Mouse (Mus musculus): ENCODE measurements around the gene Tenm3.

Tenm3 gene

GRCm38 (mm10) chr8:48591818-48592217 lies 251.9 kb downstream of the Tenm3 start:
- no peak for DNase-seq (ENCODE audit: low read depth, low spot score)

GRCm38 (mm10) chr8:48579732-48580131 lies 264.0 kb downstream of the Tenm3 start:
- no peak for DNase-seq (ENCODE audit: low read depth, low spot score)

GRCm38 (mm10) chr8:48579144-48579543 lies 264.6 kb downstream of the Tenm3 start:
- DNase-seq (ENCODE audit: low read depth, low spot score), result no peak

DNA sequence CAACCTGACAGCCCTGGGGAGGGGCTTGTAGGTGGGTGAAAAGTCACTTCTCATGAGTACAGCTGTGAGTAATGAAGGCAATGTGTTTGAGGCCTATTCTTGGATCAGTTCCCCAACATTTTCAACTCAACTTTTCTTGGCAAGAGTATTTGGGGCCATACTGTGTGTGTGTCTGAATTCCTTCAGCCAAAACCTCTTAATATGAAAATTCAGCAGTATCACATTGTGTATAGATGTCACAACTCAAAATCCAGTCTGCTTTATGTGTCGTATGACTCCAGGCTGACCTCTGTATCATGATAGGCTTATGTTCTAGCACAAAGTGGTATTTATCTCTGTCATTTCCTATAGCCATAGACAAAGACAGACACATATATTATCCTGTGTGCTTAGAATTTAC lies 270.8 kb downstream of the Tenm3 start:
- no peak for DNase-seq (ENCODE audit: low read depth, low spot score)

- no peak for DNase-seq (ENCODE audit: low read depth, low spot score)
Measured at GRCm38 (mm10) chr8:48572345-48572744, 271.4 kb downstream of the Tenm3 start.

DNA sequence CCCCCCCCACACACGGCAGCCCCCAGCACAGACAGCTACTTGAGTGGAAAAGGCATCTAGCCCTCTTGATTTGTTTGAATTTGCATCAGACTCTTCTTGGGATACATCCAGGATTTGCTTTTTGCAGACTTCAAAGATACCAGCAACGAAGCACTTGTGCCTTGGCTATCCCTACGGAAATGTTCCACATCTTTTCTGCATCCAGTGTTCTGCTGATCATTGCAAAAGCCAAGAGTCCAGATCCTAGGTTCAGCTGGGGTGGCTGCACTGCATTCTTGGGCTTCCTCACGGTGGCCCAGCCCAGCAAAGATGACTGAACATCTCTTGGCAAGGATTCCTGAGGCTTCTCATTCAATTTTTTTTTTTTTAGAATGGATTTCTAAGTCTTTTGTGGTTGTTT lies 275.1 kb downstream of the Tenm3 start:
- DNase-seq (ENCODE audit: low read depth, low spot score), result peak; percentile 27

- DNase-seq (ENCODE audit: low read depth, low spot score), result peak; percentile 49
Measured at GRCm38 (mm10) chr8:48567929-48568607, 275.7 kb downstream of the Tenm3 start.

GRCm38 (mm10) chr8:48560227-48560626 lies 283.5 kb downstream of the Tenm3 start:
- DNase-seq (ENCODE audit: low read depth, low spot score), result no peak

GRCm38 (mm10) chr8:48555546-48556141 lies 288.1 kb downstream of the Tenm3 start:
- DNase-seq (ENCODE audit: low read depth, low spot score), result peak; percentile 62

DNA sequence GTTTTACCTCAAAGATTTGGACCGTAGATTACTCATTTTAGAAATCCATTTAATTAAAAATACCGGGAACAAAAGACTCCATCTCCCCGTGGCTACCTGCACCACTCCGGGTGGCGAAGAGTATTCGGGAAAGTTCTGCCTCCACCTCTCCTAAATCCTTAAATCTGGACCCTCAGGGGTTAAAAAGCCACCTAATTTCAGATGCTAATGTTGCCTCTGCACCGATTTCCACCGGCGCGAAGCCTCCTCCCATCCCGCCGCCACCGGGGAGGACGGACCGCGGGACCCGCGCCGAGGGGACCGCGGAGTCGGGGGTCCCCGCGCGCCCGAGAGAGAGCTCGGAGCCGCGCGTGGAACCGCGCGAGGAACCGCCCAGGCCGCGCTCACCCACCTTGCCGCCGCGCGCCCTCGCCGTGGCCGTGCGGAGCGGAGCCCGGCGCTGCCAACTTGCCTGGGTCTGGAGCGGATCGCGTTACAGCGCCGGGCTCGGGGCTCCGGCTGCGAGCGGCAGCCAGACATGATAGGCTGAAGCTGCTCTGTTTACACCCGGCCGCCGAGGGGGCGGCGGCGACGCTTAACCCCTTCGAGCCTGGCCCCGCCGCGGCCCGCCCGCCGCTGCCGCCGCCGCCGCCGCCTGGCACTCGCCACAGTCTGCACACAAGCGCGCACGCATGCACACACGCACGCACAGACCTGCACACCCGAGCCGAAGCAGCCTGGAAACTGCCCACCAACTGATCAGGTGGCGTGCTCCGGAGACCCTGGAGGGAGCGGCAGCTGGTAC lies 288.8 kb downstream of the Tenm3 start:
- peak; percentile 85 for DNase-seq (ENCODE audit: low read depth, low spot score)

DNA sequence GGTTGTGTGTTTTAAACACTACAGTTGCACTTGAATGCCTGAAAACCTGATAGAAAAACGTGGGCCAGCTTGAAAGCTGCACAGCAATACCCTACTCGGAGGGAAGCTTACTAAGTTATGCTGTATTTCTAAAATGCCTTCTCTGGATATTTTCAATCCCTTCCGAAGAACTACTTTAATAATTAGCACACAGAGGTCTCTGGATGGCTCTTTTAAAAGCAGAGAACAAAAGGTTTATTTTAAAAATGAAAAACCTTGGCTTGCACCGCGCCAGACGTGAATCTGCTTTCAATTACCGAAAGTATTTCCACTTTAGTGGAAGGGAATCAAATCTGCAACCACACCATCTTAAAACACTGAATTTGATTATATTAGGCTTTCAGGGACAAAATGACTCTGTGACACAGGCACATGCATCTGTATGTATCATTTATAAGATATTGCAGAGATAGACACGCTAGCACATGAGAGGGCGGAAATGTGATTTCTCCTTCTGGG lies 289.9 kb downstream of the Tenm3 start:
- DNase-seq (ENCODE audit: low read depth, low spot score), result no peak

GRCm38 (mm10) chr8:48552306-48552705 lies 291.4 kb downstream of the Tenm3 start:
- DNase-seq (ENCODE audit: low read depth, low spot score), result no peak

- no peak for DNase-seq (ENCODE audit: low read depth, low spot score)
Measured at GRCm38 (mm10) chr8:48551370-48551769, 292.4 kb downstream of the Tenm3 start.

- peak; percentile 40 for DNase-seq (ENCODE audit: low read depth, low spot score)
Measured at GRCm38 (mm10) chr8:48548908-48549307, 294.8 kb downstream of the Tenm3 start.

DNA sequence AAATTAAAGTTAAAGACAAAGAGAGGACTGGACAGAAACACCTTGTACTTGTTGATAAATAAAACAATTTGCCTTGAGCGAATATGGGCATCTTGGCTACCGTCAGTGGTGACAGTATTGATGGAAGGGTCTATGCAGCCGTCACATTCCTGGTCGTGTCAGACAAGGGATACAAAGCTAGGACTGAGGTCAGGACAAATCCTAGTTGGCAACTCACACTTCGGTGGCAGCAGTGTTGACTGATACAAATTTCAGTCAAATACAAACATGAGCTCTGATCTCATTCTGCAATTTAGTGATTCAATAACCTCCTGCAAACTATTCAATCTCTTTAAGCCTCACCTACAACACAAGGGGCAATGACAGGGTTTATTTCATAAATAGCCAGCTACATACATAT lies 298.1 kb downstream of the Tenm3 start:
- DNase-seq (ENCODE audit: low read depth, low spot score), result no peak

GRCm38 (mm10) chr8:48544840-48545239 lies 298.9 kb downstream of the Tenm3 start:
- DNase-seq (ENCODE audit: low read depth, low spot score), result no peak

DNA sequence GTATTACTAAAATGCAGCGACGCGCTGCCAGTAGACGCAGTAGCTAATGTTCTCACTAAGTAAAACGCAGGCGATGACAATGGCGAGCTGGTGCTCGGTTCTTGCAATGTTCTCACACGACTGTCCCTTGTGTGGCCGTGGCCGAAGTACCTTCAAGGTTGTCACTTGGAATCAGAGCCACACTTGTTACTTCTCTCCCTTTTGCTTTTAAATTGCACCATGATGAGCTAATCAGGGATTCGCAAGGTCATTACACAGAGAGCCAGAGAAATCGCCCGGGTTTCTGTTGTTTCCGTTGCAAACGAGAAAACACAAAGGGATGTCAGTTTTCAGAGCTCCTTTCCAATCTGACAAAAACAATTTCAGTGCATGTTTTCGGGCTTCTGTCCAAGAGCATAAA lies 301.6 kb downstream of the Tenm3 start:
- DNase-seq (ENCODE audit: low read depth, low spot score), result no peak

DNA sequence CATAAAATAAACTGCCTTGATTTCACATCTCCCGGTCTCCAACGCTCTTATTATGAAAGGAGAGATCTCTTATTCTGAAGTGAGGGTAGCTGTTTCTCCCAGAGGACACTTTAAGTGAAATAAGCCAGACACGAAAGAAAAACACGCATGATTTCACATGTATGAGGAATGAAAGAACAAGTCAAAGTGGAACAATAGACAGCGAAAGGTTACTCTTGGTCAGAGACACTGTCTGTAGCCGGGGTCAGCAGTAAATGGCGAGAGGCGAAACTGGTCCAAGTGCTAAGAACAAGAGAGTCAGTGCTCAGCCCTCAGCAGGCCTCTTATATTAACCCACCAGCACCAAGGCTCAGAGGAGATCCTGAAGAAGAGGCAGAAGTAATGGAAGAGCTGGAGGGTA lies 302.9 kb downstream of the Tenm3 start:
- no peak for DNase-seq (ENCODE audit: low read depth, low spot score)

DNA sequence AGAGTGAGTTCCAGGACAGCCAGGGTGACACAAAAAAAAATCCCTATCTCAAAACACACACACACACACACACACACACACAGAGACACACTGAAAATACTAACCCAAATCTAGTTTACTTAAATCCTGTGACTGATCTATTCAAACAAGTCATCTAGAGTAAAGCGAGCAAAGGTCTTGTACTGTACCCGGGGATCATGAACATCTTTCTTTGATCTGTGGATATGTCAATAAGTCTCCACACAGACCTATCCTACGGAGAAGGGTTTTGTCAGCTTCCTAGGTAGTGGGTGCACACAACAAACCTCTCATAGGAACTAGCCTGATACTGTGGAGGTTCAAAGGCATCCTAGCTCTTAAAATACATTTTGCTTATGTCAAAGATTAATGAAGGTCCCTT lies 307.9 kb downstream of the Tenm3 start:
- no peak for DNase-seq (ENCODE audit: low read depth, low spot score)

GRCm38 (mm10) chr8:48531795-48532194 lies 312.0 kb downstream of the Tenm3 start:
- DNase-seq (ENCODE audit: low read depth, low spot score), result no peak

- peak; percentile 57 for DNase-seq (ENCODE audit: low read depth, low spot score)
Measured at GRCm38 (mm10) chr8:48530916-48531570, 312.7 kb downstream of the Tenm3 start.

DNA sequence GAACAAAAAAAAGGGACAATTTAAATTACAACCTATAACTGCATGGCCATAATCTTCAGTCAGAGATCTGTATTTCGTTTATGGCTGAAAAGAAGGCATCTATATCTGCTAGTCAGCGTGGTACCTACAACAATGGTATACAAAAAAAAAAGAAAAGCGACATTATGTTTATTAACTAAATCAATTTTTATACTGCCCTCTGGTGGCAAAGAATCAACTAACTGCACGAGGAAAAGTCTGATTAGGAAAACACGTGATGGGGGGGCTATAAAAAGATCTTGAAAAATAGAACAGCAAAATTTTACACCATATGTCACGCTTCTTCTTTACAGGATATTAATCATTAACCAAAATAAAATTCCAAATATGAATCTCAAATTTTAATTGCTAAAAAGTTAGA lies 316.3 kb downstream of the Tenm3 start:
- peak; percentile 61 for DNase-seq (ENCODE audit: low read depth, low spot score)

Measured in brain, adult 2 months (tissue).